Mouse (Mus musculus): ENCODE results near the gene Hprt. TPM values are rescaled to one million over a fixed set of nuclear protein-coding genes. Genes with fewer than 3 reads are reported as not detected.

Gene Hprt
- polyA plus RNA-seq, 1 experiment: 0.59 TPM

- TF ChIP-seq GATA1 (IDR thresholded peaks at IDR 0.05; ENCODE audit: low read length): no peak
- TF ChIP-seq TAL1 (IDR thresholded peaks at IDR 0.05; ENCODE audit: low read length): no peak
- H3K27me3 ChIP-seq (ENCODE audit: control insufficient read depth): peaks cover 12% of the 10 kb centered on the region
- H3K36me3 ChIP-seq (ENCODE audit: control insufficient read depth): peaks cover 7% of the 10 kb centered on the region
- peaks cover 41% of the 10 kb centered on the region for H3K4me1 ChIP-seq (ENCODE audit: control insufficient read depth)
- peak overlapping the region; percentile 39 for H3K4me3 ChIP-seq (replicated peaks)
- H3K9me3 ChIP-seq (ENCODE audit: control insufficient read depth, low read length): peaks cover 7% of the 10 kb centered on the region
Measured at GRCm38 (mm10) chrX:53052652-53053500, 64.9 kb downstream of the Hprt start.

GRCm38 (mm10) chrX:53053885-53054284 lies 65.9 kb downstream of the Hprt start:
- Histone ChIP-seq H3K36me3 (ENCODE audit: control insufficient read depth) (peaks cover 7% of the 10 kb centered on the region), H3K27me3 (ENCODE audit: control insufficient read depth) (peaks cover 23% of the 10 kb centered on the region), H3K4me1 (ENCODE audit: control insufficient read depth) (peaks cover 46% of the 10 kb centered on the region), H3K9me3 (ENCODE audit: control insufficient read depth, low read length) (peaks cover 10% of the 10 kb centered on the region), H3K4me3 (replicated peaks) (no peak overlapping the region)
- no peak for TF ChIP-seq TAL1 (IDR thresholded peaks at IDR 0.05; ENCODE audit: low read length)
- no peak for TF ChIP-seq GATA1 (IDR thresholded peaks at IDR 0.05; ENCODE audit: low read length)

- TF ChIP-seq TAL1 (IDR thresholded peaks at IDR 0.05; ENCODE audit: low read length) (no peak), GATA1 (IDR thresholded peaks at IDR 0.05; ENCODE audit: low read length) (no peak)
- H3K4me1 ChIP-seq (ENCODE audit: control insufficient read depth): peaks cover 35% of the 10 kb centered on the region
- H3K4me3 ChIP-seq (replicated peaks): peak overlapping the region; percentile 80
- peaks cover 41% of the 10 kb centered on the region for H3K27me3 ChIP-seq (ENCODE audit: control insufficient read depth)
- peaks cover 10% of the 10 kb centered on the region for H3K9me3 ChIP-seq (ENCODE audit: control insufficient read depth, low read length)
- H3K36me3 ChIP-seq (ENCODE audit: control insufficient read depth): peaks cover 7% of the 10 kb centered on the region
Measured at GRCm38 (mm10) chrX:53055771-53056170, 67.8 kb downstream of the Hprt start.

GRCm38 (mm10) chrX:53056627-53057026 lies 68.7 kb downstream of the Hprt start:
- H3K27me3 ChIP-seq (ENCODE audit: control insufficient read depth): peaks cover 45% of the 10 kb centered on the region
- H3K4me1 ChIP-seq (ENCODE audit: control insufficient read depth): peaks cover 35% of the 10 kb centered on the region
- H3K36me3 ChIP-seq (ENCODE audit: control insufficient read depth): peaks cover 7% of the 10 kb centered on the region
- peak overlapping the region; percentile 80 for H3K4me3 ChIP-seq (replicated peaks)
- peaks cover 10% of the 10 kb centered on the region for H3K9me3 ChIP-seq (ENCODE audit: control insufficient read depth, low read length)
- TF ChIP-seq TAL1 (IDR thresholded peaks at IDR 0.05; ENCODE audit: low read length): no peak
- TF ChIP-seq GATA1 (IDR thresholded peaks at IDR 0.05; ENCODE audit: low read length): no peak

- Histone ChIP-seq H3K4me3 (replicated peaks) (peak overlapping the region; percentile 80), H3K36me3 (ENCODE audit: control insufficient read depth) (peaks cover 7% of the 10 kb centered on the region), H3K9me3 (ENCODE audit: control insufficient read depth, low read length) (peaks cover 10% of the 10 kb centered on the region), H3K4me1 (ENCODE audit: control insufficient read depth) (peaks cover 34% of the 10 kb centered on the region), H3K27me3 (ENCODE audit: control insufficient read depth) (peaks cover 45% of the 10 kb centered on the region)
- no peak for TF ChIP-seq GATA1 (IDR thresholded peaks at IDR 0.05; ENCODE audit: low read length)
- no peak for TF ChIP-seq TAL1 (IDR thresholded peaks at IDR 0.05; ENCODE audit: low read length)
Measured at GRCm38 (mm10) chrX:53057054-53057759, 69.3 kb downstream of the Hprt start.

- TF ChIP-seq GATA1 (IDR thresholded peaks at IDR 0.05; ENCODE audit: low read length): no peak
- TF ChIP-seq TAL1 (IDR thresholded peaks at IDR 0.05; ENCODE audit: low read length): no peak
- H3K4me1 ChIP-seq (ENCODE audit: control insufficient read depth): peaks cover 29% of the 10 kb centered on the region
- H3K27me3 ChIP-seq (ENCODE audit: control insufficient read depth): peaks cover 45% of the 10 kb centered on the region
- H3K9me3 ChIP-seq (ENCODE audit: control insufficient read depth, low read length): peaks cover 10% of the 10 kb centered on the region
- H3K36me3 ChIP-seq (ENCODE audit: control insufficient read depth): peaks cover 7% of the 10 kb centered on the region
- H3K4me3 ChIP-seq (replicated peaks): peak overlapping the region; percentile 80
Measured at GRCm38 (mm10) chrX:53057760-53058090, 69.8 kb downstream of the Hprt start.

- peaks cover 24% of the 10 kb centered on the region for H3K4me1 ChIP-seq (ENCODE audit: control insufficient read depth)
- TF ChIP-seq TAL1 (IDR thresholded peaks at IDR 0.05; ENCODE audit: low read length) (no peak), GATA1 (IDR thresholded peaks at IDR 0.05; ENCODE audit: low read length) (no peak)
- H3K36me3 ChIP-seq (ENCODE audit: control insufficient read depth): peaks cover 7% of the 10 kb centered on the region
- H3K4me3 ChIP-seq (replicated peaks): peak overlapping the region; percentile 30
- H3K9me3 ChIP-seq (ENCODE audit: control insufficient read depth, low read length): peaks cover 10% of the 10 kb centered on the region
- H3K27me3 ChIP-seq (ENCODE audit: control insufficient read depth): peaks cover 45% of the 10 kb centered on the region
Measured at GRCm38 (mm10) chrX:53058459-53059280, 70.7 kb downstream of the Hprt start.

GRCm38 (mm10) chrX:53059426-53060007 lies 71.6 kb downstream of the Hprt start:
- Histone ChIP-seq H3K27me3 (ENCODE audit: control insufficient read depth) (peaks cover 45% of the 10 kb centered on the region), H3K4me1 (ENCODE audit: control insufficient read depth) (peaks cover 20% of the 10 kb centered on the region), H3K9me3 (ENCODE audit: control insufficient read depth, low read length) (peaks cover 10% of the 10 kb centered on the region), H3K36me3 (ENCODE audit: control insufficient read depth) (no peaks in the 10 kb centered on the region), H3K4me3 (replicated peaks) (no peak overlapping the region)
- TF ChIP-seq TAL1 (IDR thresholded peaks at IDR 0.05; ENCODE audit: low read length) (no peak), GATA1 (IDR thresholded peaks at IDR 0.05; ENCODE audit: low read length) (no peak)

All from erythroblast, embryonic 14.5 days (primary cell).